Mouse (Mus musculus) left cerebral cortex, postnatal 10 days (tissue): ENCODE data around the gene Polr1c. TPM values are rescaled to one million over a fixed set of nuclear protein-coding genes. Genes with fewer than 3 reads are reported as not detected.
A peak's percentile ranks its signal among the peaks of the same experiment; 100 is the strongest.

Experiments used
- DNase-seq, 2 experiments: peaks; one replicate each; pipeline ENCODE4 v3.0.0; 2021 to 2022; ENCODE audit warnings: low spot score in 2 of 2, mixed read lengths in 1 of 2; ENCODE audit errors: extremely low spot score in 1 of 2
- intact Hi-C: fragments of 180-260 bp; cut with DNase I; formaldehyde crosslinking; loops from one replicate; pipeline ENCODE4 v1.15.1; 2025
- microRNA-seq: library from miRNA; unstranded; fragments of <30 nt; microRNA quantifications from one replicate; pipeline ENCODE4 v1.2.0, GENCODE M21; 2022
- total RNA-seq, 2 experiments: library from RNA; stranded (reverse); gene quantifications; 2 replicates each; pipeline ENCODE4 v1.2.3; 2021

The Polr1c gene
- total RNA-seq, 2 experiments from 2014 or later = 38.3 to 42.7 TPM

- no peak for DNase-seq
- intact Hi-C loops = no loop called here
These were observed 6.4 kb downstream of the Polr1c start for GRCm38 (mm10) chr17:46241471-46241870.

DNA sequence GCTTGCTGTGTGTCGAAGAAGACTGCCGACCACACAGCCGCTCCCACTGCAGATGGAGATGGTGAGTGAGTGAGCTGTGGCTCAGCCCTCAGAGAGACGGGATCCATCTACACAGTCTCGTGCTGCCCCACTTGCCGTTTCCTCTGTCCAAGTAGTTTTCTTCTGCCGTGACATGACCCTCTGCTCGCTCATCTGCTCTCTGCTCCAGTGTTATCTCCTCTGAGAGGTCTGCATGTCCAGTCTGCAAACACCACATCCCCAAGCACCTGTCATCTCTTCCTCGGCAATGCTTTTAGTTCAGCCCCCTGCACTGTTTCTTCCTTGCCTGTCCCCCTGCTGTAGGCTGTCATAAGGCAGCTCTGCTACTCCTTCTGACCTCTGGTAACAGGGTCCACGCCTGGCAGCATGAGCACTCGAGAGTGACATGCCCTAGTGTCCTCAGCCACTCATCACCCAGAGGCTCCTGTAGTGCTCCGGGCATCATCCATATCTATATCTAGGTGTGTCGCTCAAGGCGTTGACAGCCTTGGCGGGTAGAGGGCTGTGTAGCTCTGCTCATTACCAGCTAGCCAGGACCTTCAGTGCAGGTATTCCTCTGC is 8.2 kb downstream of the Polr1c start:
- DNase-seq = no peak
- intact Hi-C loops = no loop called here

DNA sequence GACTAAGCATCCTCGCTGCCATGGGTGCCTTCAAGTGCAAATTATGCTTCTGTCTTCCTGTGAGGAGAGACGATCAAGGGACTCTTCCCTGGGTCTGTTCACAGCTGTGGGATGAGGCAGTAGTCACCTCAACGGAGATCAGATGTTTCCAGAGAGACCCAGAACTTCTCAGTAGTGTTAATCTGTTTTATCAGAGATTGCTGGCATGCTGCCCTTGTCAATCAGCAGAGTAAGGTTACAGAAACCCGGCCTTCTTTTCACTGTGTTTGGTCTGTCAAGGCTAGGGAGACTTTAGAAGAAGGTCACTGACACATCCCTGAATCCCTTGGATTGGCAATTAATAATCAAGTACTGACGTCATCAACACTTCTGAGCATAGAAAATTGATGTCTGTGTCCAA is 10.4 kb downstream of the Polr1c start:
- no peak for DNase-seq
- intact Hi-C loops = no loop called here

DNA sequence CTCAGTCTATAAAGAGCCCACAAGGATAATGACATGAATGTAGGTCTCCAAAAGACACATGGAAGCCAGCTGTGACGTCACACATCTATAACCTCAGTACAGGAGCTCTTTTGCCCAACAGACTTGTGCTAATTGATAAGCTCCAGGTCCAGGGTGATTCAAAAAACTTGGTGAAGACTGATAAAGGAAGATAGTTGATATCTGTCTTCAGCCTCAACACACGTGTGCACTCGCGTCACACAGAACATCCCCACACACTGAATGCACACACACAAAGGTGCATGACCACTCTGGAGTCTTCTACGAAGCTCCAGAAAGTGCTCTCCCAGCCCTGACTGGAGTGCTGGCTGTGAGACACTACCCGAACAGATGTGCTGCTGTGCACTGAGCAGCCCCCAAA is 10.8 kb downstream of the Polr1c start:
- intact Hi-C loops = no loop called here
- no peak for DNase-seq

DNA sequence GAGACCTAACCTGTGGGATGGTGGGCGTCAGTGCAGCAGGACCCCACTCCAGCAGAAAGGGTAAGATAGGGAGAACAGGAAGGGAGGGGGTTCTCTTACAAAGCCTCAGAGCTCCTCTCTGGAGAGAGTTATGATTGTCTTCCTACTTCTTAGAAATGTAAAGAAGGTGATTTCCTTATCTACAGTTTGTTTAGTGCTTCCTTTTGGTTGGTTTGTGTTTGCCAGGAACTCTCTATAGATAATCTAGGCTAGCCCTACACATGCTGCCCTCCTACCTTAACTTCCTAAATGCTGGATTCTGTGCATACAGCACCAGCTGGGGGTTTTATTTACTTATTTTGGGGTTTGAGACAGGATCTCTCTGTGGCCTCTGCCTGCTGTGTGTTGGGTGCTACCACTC is 11.8 kb downstream of the Polr1c start:
- intact Hi-C loops = no loop called here
- DNase-seq = no peak

- intact Hi-C loops = no loop called here
- no peak for DNase-seq
These were observed 20.3 kb downstream of the Polr1c start for GRCm38 (mm10) chr17:46227576-46227975.

GRCm38 (mm10) chr17:46221601-46222000 is 26.3 kb downstream of the Polr1c start:
- intact Hi-C loops = no loop called here
- DNase-seq = no peak

- DNase-seq = no peak
- intact Hi-C loops = no loop called here
These were observed 37.3 kb downstream of the Polr1c start for GRCm38 (mm10) chr17:46210550-46210949.

DNA sequence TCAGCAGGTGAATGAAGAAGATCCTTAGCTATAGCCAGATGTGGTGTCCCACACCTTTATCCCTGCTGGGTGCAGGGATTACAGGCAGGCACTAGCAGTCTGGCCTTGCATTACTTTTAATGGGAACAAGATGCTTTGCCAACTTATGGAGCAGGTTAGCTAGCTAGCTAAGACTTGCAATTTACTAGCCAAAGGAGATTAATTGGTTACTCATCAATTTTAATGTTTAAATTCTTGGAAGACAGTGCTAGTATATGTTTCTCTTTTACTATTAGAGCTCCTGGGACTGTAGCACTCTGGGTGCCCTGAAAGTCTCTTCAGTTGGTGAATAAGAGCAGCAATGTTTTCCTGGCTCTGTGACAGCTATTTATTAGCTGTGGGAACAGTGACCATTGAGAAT is 41.2 kb downstream of the Polr1c start:
- no peak for DNase-seq
- intact Hi-C loops = no loop called here

DNA sequence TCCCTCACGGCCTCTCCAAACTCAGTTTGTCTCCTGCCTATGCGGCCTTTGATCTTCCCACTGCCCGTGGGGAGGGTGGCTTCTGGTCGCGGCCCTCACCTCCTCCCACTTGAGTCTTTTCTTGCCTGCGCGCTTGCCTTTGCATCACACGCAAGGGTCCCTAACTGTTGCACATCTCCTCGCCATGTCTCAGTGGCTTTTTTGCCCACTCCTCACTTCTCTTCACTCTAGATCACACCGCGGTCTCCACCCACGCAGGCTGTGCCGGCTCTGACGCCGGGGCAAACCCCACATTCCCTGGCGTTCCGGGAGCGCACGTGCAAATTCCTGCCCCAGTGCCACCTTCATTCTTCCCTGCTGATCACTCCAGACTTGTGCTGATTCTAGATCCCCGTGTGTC is 44.8 kb downstream of the Polr1c start:
- intact Hi-C loops = no loop called here
- DNase-seq = peak; percentile 7 to 63

DNA sequence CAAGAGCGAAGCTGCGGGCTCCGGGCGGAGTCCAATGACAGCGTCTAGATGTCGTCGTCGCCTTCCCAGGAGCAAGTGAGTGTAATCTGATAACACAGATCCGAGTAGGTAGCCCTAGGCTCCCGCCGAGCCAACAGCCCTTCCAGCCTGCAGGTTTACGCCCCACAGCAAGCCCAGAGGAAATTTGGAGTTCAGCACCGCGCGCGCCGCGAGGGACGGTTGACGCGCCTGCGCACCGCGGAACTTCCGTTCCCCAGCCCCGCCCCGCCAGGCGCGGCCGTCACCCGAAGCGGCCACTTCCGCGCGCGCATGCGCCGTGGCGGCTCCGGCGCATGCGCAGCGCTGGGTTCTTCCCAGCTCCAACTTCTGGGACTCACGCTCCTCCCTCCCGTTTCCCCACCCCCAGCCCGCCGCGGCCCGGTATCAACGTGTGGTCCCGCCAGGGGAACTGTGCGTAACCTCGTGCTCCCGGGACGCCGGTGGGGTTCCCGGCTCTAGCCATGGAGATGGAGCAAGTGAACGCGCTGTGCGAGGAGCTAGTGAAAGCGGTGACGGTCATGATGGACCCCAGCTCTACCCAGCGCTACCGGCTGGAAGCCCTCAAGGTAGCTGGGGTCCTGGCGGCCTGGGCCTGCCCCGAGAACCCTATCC is 45.3 kb downstream of the Polr1c start, which contains the start of the genes Polh and Xpo5:
Gene Polh, minus strand, starts transcription at position 225 of the 651 bp plus-strand sequence.
Gene Xpo5, plus strand, starts transcription at position 362 of the 651 bp plus-strand sequence.
- intact Hi-C loops = no loop called here

DNA sequence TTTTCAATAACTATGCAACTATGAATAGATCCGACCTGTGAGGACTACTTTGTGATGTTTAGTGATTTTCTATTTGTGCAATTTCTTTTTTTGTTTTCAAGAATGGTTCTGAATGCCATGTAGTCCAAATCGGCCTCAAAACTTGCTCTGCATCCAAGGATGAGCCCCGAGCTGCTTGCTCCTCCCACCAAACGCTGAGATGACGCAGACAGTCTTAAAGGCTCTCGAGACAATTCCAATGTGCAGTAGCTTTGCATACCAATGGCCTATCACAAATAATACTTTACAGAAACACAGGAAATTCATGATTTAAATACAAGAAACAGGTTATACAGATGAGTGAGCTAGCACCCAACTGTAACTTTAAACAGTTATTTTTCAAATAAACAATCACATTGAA is 46.7 kb downstream of the Polr1c start:
- no peak for DNase-seq
- intact Hi-C loops = no loop called here

More for the DNA sequence above, 45.3 kb downstream of the Polr1c start, which contains the start of the genes Polh and Xpo5:
- peak; percentile 87 to 95 for DNase-seq

Small RNAs within 50 kb of the gene (microRNA-seq; reads per million reads assigned to microRNA genes)
- gene Mir693 = not detected

Other genes starting within 250 kb of the Polr1c start
- 10 to 100 TPM; 73.6 to 82.9 TPM for gene Vegfa, start 215.7 kb downstream of the Polr1c start, total RNA-seq
- 10 to 100 TPM; 79.9 to 83.9 TPM for gene Mrps18a, start 137.1 kb downstream of the Polr1c start, total RNA-seq
- 10 to 100 TPM; 33.0 to 34.8 TPM for gene Rsph9, start 103.8 kb downstream of the Polr1c start, total RNA-seq
- 10 to 100 TPM; 13.2 to 15.3 TPM for gene Mad2l1bp, start 94.5 kb downstream of the Polr1c start, total RNA-seq
- gene Gtpbp2, start 87.0 kb downstream of the Polr1c start, total RNA-seq = 100 to 1,000 TPM in 1 of 2 experiments, 10 to 100 TPM in 1; 86.6 to 101 TPM
- 1 to 10 TPM; 6.3 to 7.8 TPM for gene Polh, start 45.4 kb downstream of the Polr1c start, total RNA-seq
- gene Xpo5, start 45.3 kb downstream of the Polr1c start, total RNA-seq = 10 to 100 TPM; 40.0 to 41.9 TPM
- gene Yipf3, start within 50 bp of the Polr1c start, total RNA-seq = 10 to 100 TPM; 73.6 to 83.9 TPM
- 100 to 1,000 TPM; 101 to 103 TPM for gene Lrrc73, start 5.5 kb upstream of the Polr1c start, total RNA-seq
- 10 to 100 TPM; 33.2 to 37.8 TPM for gene Tjap1, start 35.0 kb upstream of the Polr1c start, total RNA-seq
- 10 to 100 TPM; 52.1 to 52.5 TPM for gene Dlk2, start 49.4 kb upstream of the Polr1c start, total RNA-seq
- gene Abcc10, start 80.3 kb upstream of the Polr1c start, total RNA-seq = 1 to 10 TPM; 8.1 to 8.7 TPM
- gene Zfp318, start 135.7 kb upstream of the Polr1c start, total RNA-seq = 10 to 100 TPM; 78.2 to 79.2 TPM
- 1 to 10 TPM; 3.1 to 5.9 TPM for gene Crip3, start 180.9 kb upstream of the Polr1c start, total RNA-seq
- under 1 TPM; 0.26 to 0.75 TPM for gene Slc22a7, start 190.4 kb upstream of the Polr1c start, total RNA-seq
- gene Ttbk1, start 239.6 kb upstream of the Polr1c start, total RNA-seq = 100 to 1,000 TPM; 115 to 117 TPM
- gene Dnph1, start 248.7 kb upstream of the Polr1c start, total RNA-seq = 1 to 10 TPM; 6.0 to 6.2 TPM